Mouse (Mus musculus) brain, embryonic 14.5 days (tissue): ENCODE measurements at regions not wholly inside any gene's neighbourhood (a gene's known extent, or its start where the extent isn't known, plus 50 kb on each side); places are given as distances from the start of the nearest gene placed in this dataset.

Source experiments
- DNase-seq: peaks from one replicate; pipeline ENCODE4 v3.0.0-alpha.2; 2011; ENCODE audit warnings: low read depth
- CTCF ChIP-seq: fragments of 200-500 bp; IDR thresholded peaks from 2 replicates; pipeline ENCODE4 v1.5.1; 2012; ENCODE audit warnings: inconsistent platforms, mild to moderate bottlenecking, moderate library complexity, borderline replicate concordance; ENCODE audit not compliant: insufficient read depth, insufficient read length; ENCODE audit errors: extremely low read depth
- POLR2A ChIP-seq: fragments of 200-500 bp; IDR thresholded peaks from 2 replicates; pipeline ENCODE4 v1.6.1; 2012; ENCODE audit warnings: mild to moderate bottlenecking, inconsistent platforms, borderline replicate concordance; ENCODE audit not compliant: poor library complexity, insufficient read depth, insufficient read length, severe bottlenecking; ENCODE audit errors: extremely low read depth

DNA sequence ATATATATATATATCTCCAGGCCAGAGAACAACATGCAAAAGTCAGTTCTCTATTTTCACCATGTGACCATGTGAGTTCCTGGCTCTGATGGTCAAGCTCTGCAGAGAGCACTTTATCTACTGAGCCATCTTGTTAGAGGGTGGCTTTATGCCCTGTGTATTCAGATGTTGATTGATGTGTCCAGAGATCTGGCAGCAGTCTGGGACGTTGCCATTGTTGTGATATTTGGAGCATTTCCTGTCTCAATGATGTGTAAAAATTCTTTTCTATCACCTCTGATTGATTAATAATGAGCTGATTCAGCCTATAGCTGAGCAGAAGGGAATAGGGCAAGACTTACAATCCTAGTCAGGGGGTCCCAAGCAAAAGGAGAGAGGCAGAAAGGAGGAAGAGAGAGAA lies 91.7 kb upstream of the Tmem260 start:
- DNase-seq = no peak
- TF ChIP-seq POLR2A (no peak), CTCF (no peak)

DNA sequence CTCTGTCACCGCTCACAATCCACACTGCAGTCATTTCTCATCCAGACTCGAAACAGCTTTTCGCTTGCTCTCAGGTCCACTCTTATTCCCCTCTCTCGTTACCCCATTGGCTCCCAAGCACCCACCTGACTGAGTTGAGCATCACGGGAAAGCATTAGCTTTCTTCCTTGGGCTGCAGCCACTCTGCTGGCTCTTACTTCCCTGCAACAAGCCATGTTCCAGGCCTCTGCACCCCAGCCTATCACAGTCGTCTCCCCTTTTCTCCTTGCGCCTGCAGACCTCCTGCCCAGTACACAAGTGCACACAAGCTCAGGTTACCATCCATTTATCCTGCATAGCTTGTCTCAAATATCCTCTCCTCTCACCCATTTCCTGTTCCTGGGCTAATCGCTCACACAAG lies 88.5 kb upstream of the Tmem260 start:
- no peak for DNase-seq
- no peak for TF ChIP-seq POLR2A
- no peak for TF ChIP-seq CTCF

DNA sequence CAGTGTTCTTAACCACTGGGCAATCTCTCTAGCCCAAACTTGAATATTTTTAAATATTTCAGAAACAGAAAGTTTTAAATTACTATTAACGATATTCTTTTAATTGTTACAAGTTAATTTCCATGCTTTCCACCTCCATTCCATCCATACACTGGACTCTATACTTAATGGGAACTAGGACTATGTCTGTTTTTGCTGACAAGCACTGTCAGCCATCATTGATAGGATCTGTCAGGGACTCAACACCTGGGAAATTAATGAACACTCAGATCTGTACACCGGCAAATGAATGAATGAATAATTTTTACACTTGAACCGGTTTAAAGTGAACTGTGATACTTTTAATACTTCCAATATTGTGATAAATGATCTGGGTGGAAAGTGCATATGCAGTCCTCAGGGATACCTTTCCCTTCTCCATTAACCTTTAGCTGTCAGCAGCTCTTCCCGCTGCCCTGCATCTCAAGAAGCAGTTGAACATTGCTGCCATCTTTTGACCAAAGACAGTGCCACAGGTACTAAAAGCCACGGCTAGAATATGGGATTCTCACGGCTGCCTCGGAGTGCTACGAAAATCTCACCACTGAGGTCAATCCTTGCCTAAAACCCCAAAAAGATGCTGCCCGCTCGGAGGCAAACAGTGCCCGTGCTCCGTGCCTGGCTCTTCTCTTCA lies 87.3 kb upstream of the Tmem260 start:
- TF ChIP-seq POLR2A = no peak
- peak; percentile 77 for TF ChIP-seq CTCF
- peak; percentile 80 for DNase-seq

DNA sequence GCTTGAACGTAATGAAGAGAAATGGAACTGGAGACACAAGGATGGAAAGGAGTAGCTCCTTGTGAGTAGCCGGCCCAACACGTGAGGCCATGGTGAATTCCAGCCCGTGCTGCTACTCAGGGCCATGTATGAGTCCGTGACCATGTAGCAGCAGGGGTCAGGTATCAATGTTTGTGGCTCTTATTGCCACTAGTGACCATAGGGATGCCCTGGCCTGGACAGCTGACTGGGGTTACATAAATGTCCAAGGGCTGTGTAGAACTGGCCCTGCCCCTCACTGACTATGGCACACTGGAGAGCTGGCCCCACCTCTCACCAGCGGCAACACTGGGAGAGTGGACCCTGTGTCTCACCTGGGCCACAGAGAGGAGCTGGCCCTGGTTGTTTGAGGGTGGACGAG lies 84.1 kb upstream of the Tmem260 start:
- DNase-seq = no peak
- no peak for TF ChIP-seq POLR2A
- TF ChIP-seq CTCF = no peak

DNA sequence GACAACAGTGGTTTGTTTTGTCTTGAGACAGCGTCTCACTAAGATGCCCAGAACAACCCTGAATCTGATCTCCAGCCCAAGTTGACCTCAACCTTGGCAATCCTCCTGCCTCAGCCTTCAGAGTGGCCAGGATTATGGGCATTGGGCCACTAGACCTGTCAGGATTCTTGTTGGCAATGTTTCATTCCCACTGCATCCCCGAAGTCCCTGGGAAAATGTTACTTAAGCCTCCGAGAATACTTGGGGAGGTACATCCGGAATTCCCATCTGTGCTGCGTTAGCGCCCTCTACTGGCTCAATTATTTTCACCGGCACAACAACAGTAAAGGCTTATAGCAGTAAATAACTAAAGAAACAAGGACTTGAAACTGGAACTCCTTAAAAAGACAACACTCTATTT lies 78.9 kb upstream of the Tmem260 start:
- peak; percentile 92 for DNase-seq
- peak; percentile 76; the same call in 1 of the 2 replicates for TF ChIP-seq CTCF
- TF ChIP-seq POLR2A = no peak

DNA sequence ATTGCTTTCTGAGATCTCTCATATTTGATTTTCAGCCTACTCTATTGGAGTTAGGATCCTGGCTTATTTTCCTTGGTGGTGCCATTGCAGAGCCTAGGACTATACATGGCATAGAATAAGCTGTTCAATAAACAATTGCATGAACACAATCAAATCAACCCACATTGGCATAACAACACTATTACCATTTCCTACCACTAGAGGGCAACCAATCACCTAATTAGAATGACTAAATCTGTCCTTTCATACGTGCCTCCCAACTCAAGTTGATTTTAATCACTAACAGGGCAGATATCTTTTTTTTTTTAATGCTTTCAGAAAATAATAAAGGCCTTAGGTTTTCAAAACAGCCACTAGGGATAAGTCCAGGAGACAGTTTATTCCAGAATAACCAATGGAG lies 75.6 kb upstream of the Tmem260 start:
- TF ChIP-seq POLR2A = no peak
- TF ChIP-seq CTCF = peak; percentile 21; the same call in 1 of the 2 replicates
- peak; percentile 84 for DNase-seq

DNA sequence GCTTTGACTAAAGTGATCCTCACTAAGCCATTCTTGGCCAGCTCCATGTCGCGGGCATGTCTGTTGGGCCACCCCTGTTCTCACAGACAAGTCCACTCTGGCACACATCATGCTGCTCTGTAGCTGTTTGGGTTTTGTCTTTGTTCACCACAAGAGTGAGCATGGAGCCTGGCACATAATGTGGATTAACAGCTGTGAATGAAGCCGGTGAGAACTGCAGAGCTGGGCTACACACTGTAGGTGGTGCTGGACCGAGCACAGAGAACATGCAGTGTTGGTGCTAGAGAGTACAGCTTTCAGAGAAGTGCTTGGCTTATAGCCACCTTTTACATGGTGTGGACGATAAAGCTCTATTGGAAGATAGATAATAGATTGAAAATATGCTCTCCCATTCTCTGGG lies 74.2 kb upstream of the Tmem260 start:
- DNase-seq = peak; percentile 88
- TF ChIP-seq POLR2A = no peak
- peak; percentile 68 for TF ChIP-seq CTCF

DNA sequence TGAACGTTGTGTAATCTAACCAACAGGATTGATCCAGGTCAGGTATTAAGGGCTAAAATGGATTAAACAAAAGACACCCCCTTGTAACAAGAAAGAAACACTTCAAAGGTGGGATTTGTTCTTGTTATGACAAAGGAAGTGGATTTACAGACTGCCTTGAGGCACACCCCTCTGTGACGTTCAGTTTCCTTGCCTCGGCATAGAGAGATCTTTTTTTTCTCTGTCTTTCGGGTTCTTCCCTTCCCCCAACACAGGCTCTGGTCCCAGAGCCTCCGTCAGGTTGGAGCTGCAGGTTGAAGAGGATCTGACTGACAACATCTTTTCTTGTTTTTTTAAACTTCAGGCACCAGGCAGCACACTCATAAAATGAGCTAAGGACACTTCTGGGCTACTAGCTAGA lies 69.8 kb upstream of the Tmem260 start:
- TF ChIP-seq CTCF (no peak), POLR2A (no peak)
- DNase-seq = peak; percentile 32
